Mouse (Mus musculus) regulatory T cell (primary cell): Measurements from ENCODE around the gene Tsks.

Experiments
- in situ Hi-C: fragments of 300-600 bp; cut with MboI, MseI; formaldehyde crosslinking; loops from one replicate; pipeline ENCODE4 v1.15.1; 2025; ENCODE audit warnings: high pct_unique_total_duplicates

Tsks gene

GRCm38 (mm10) chr7:44973415-44974130 lies 30.6 kb downstream of the Tsks start:
- in situ Hi-C loops: loop anchor here (25.0 kb wide), 1 partner anchor 1864 kb away; the partner anchor contains the start of gene Ldha

DNA sequence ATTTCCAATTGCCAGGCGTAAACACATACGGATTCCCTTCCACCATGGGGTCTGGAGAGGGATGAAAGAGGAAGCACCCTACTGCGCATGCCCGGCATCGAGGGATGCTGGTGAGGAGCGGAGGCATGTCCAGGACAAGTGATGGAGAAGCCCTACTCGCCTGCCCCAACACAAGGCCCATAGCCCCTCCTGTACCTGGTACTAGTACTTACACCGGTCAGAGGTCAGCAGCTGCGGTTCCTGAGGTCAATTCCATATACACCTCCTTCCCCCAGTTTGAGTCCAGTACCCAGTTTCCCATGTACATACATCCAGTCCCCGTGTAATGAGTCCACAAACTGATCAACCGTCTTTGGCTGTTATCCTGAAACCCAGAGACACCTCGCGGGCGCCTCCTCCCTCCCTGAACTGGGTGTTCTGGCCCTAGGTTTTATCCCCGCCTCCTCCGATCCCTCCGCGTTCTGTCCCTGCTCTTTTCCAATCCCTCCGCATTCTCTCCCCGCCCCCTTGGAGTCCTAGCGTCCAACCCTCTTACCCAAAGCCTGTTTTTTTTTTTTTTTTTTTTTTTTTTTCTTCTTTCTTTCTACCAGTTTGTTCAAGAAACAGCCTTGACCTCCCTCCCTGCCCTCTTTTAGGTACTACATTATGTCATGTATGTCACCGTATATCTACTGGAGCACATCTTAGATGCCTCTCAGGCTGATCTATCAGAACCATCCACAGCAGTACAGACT lies 31.5 kb downstream of the Tsks start, which contains the start of gene Cpt1c:
Gene Cpt1c (minus strand): TSS at position 469 of the 734 bp plus-strand sequence.
- in situ Hi-C loops: loop anchor here (25.0 kb wide), 1 partner anchor 1863 kb away; the partner anchor contains the start of gene Ldha

GRCm38 (mm10) chr7:44975117-44975419 lies 32.1 kb downstream of the Tsks start:
- in situ Hi-C loops: no loop called here

DNA sequence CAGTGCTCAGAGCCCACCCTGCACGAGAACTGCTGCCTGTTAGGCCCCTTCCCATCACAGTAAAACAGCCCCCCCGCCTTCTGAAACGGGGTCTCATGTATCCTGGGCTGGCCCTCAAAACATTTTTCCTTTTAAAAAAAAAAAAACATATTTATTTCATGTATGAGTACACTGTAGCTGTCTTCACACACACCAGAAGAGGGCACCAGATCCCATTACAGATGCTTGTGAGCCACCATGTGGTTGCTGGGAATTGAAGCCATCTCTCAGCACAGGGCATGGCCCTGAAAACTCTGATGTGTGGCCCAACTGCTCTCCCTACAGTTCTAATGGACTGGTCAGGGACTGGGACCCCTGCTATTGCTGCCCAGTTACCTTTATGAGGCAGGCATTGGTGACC lies 35.3 kb downstream of the Tsks start:
- in situ Hi-C loops: no loop called here

- in situ Hi-C loops: no loop called here
Measured at GRCm38 (mm10) chr7:44981539-44981938, 38.5 kb downstream of the Tsks start.

DNA sequence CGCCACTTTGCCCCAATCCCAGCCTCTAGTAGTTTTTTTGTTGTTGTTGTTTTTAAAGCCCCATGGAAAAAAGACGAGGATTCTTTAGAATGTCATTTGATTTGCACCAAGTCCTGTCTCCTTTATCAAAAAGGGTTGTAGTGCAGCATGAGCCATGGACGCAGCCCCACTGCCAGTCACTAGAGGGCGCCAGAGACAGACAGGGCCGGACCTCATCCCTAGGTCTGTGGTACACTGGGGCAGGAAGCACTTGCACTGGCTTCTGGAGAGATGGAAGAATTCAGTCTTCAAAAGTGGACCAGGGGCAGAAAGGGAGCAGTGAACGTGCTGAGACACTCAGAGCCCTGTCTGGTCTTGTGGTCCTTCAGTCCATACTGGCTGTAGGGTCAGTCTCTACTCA lies 40.1 kb downstream of the Tsks start:
- in situ Hi-C loops: no loop called here

DNA sequence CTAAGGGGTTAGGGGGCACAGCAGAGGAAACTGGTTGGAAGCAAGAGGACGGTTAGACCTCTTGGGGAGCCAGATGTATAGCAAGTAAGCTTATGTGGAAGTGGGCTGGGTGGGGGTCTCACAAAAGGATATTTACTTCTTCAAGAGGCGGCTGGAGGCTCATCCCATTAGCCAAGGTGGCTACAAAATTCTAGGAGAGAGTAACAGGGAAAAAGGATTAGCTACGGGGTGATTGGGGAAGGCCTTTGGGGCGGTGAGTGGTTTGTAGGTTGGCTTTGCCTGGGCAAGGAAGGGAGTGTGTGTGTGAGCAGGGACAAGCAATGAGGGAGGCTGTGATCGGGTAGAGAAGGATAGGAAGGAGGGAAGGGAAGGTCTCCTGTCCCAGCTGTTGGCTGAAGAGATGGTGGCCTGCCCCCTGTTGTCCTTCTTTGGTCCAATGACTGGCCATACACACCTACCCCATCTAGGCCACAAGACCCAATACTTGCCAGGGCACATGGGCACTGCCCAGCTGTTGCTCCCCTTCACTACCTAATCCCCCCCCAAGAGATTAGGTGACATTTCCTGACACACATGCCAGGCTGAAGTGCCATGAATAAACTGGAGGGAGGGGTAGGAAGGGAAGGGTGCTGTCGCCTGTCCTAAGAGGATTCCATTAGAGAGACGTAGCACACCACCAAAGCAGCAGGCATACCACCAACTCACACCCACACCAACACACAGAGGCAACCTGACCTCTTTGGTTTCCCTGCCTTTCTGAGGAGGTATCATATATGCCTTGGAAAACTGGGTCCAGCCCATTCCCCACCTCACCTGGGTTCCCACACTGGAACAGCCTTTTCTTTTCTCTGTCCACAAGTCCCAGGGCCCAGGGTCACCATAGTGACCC lies 41.2 kb downstream of the Tsks start:
- in situ Hi-C loops: no loop called here

- in situ Hi-C loops: no loop called here
Measured at GRCm38 (mm10) chr7:44984833-44985164, 41.8 kb downstream of the Tsks start.

DNA sequence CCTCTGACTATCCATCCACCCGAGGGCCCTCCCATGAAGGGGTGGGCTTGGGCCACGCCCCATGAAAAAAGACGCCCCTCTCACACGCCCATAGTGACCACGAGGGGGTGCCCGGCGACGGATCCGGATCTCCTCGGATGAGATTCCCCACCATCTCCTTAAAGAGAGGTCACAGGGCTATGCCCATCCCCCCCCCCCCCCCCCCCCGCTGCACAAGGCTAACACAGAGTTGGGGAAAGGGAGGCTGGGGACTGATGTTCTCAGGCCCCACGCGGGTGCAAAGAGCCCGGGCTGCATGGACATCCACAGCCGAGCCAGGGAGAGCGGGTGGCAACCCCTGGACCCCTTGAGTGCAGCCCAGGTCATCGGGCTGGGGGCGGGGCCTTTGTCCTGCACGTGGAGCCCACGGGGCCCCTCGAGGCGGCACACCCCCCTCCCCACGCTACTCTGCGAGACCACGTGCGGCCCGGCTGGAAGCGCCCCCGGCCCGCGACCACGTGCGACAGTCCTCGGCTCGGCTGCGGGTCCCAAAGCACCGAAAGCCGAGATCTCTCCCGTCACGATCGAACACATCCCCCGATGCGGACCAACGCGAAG lies 42.7 kb downstream of the Tsks start:
- in situ Hi-C loops: no loop called here

GRCm38 (mm10) chr7:44986192-44986878 lies 43.3 kb downstream of the Tsks start, which contains the start of gene Prmt1:
Prmt1 (minus strand) TSS chr7:44986568.
- in situ Hi-C loops: no loop called here

- in situ Hi-C loops: no loop called here
Measured at GRCm38 (mm10) chr7:44986879-44987718, 44.1 kb downstream of the Tsks start.

DNA sequence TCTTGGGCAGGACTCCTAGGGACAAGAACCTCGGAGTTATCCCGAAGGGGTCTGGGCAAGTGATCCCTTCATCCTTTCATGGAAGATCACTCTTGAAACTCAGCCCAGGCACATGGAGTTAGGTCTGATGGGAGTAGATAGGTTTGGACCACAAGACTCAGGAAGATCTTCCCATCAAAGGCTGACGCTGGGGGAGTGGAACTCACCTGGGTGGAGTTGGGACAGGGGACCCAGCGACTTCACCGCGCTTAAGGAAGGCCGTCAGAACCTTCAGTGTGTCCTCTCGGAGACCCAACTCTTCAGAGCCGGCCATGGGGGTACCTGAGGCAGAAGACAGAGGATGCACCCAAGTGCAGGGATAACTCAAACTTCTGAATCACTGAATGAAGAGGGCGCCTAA lies 53.7 kb downstream of the Tsks start:
- in situ Hi-C loops: no loop called here

- in situ Hi-C loops: no loop called here
Measured at GRCm38 (mm10) chr7:44997231-44997939, 54.4 kb downstream of the Tsks start, which contains the start of gene Irf3. Irf3 (plus strand) TSS chr7:44997648.

GRCm38 (mm10) chr7:44997940-44998428 lies 55.0 kb downstream of the Tsks start:
- in situ Hi-C loops: no loop called here

- in situ Hi-C loops: no loop called here
Measured at GRCm38 (mm10) chr7:44998501-44998955, 55.5 kb downstream of the Tsks start, which contains the start of gene Bcl2l12. Bcl2l12 (minus strand) TSS chr7:44998712.

GRCm38 (mm10) chr7:44999753-45000152 lies 56.7 kb downstream of the Tsks start:
- in situ Hi-C loops: no loop called here

DNA sequence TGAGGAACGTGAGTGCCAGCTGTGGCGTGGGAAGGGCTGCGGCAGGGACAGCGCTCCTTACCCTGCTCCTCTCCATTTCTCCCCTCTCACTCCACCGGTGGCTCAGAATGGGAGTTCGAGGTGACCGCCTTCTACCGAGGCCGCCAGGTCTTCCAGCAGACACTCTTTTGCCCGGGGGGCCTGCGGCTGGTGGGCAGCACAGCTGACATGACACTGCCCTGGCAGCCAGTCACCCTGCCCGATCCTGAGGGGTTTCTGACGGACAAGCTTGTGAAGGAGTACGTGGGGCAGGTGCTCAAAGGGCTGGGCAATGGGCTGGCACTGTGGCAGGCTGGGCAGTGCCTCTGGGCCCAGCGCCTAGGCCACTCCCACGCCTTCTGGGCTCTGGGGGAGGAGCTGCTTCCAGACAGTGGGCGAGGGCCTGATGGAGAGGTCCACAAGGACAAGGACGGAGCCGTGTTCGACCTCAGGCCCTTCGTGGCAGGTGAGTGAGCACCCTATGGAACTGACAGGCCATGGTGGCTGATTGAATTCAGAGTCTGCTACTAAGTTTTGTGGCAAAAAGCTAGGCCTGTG lies 57.6 kb downstream of the Tsks start:
- in situ Hi-C loops: no loop called here

GRCm38 (mm10) chr7:45002440-45002839 lies 59.4 kb downstream of the Tsks start:
- in situ Hi-C loops: no loop called here

- in situ Hi-C loops: no loop called here
Measured at GRCm38 (mm10) chr7:45004546-45004945, 61.5 kb downstream of the Tsks start.
